Mouse (Mus musculus) forelimb bud, embryonic 11.5 days (tissue): ENCODE data around the gene Casp9.

Experiments
- DNase-seq: peaks from one replicate; pipeline ENCODE4 v3.0.0-alpha.2; 2012; ENCODE audit warnings: low read depth, low spot score

Gene Casp9

GRCm38 (mm10) chr4:141817706-141818105 is 24.3 kb downstream of the Casp9 start:
- no peak for DNase-seq

- no peak for DNase-seq
Observed at GRCm38 (mm10) chr4:141818861-141819260, 25.4 kb downstream of the Casp9 start.

- DNase-seq: no peak
Observed at GRCm38 (mm10) chr4:141819316-141819715, 25.9 kb downstream of the Casp9 start.

GRCm38 (mm10) chr4:141821178-141821577 is 27.8 kb downstream of the Casp9 start:
- DNase-seq: no peak

- DNase-seq: no peak
Observed at GRCm38 (mm10) chr4:141822089-141822488, 28.7 kb downstream of the Casp9 start.

DNA sequence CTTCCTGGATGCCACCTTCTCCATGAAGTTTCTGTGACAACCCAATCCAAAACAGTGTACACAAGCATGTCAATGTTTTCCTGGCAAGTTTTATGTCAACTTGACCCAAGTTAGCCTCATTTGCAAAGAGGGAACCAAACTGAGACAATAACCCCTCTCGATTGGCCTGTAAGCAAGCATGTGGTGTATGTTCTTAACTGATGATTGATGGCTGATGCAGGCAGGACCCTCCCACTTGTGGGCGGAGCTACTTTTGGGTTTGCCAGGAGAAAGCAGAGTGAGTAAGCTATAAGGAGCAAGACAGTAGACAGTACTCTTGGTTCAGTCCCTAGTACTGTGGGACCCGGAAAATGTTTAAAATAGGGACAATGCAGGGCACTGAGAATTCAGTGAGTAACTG is 29.6 kb downstream of the Casp9 start:
- DNase-seq: no peak

DNA sequence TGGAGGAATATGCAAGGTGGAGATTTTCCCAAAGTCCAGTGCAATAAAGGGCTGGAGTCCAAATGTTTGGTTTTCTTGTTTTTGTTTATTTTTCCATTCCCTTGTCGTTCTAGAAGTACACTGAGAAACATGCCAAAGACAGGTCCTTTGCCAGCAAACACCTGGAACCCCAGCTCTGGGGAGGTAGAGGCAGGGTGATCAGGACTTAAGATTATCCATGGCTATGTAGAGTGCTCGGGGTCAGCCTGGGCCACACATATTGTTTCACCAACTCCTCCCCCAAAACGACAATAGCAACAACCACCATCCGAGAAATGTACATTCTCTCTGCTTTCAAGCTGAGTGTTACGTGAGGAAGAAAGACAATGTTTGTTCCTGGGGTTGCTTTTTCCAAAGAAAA is 32.6 kb downstream of the Casp9 start, which contains the start of gene Cela2a:
Gene Cela2a, minus strand, starts transcription at position 101 of the 400 bp plus-strand sequence.
- no peak for DNase-seq

- no peak for DNase-seq
Observed at GRCm38 (mm10) chr4:141827401-141827800, 34.0 kb downstream of the Casp9 start.

DNA sequence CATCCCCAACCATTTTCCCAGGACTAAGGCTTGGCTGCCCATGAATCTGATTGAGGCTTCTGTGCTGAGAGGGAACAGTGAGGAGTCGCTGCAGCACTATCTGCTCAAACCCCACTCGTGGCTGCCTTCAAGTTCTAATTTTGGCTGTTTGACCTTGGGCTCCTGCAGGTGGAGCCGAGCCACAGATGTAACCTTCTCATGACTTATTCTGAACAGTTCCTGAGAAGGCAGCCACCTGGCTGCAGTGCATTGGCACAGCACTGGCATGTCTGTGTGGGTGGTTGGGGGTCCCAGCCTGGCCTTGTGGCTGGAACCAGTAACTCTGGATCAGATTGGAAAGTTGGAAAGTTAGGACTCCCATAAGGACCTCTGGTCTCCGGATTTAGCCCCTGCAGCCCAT is 34.8 kb downstream of the Casp9 start:
- no peak for DNase-seq

DNA sequence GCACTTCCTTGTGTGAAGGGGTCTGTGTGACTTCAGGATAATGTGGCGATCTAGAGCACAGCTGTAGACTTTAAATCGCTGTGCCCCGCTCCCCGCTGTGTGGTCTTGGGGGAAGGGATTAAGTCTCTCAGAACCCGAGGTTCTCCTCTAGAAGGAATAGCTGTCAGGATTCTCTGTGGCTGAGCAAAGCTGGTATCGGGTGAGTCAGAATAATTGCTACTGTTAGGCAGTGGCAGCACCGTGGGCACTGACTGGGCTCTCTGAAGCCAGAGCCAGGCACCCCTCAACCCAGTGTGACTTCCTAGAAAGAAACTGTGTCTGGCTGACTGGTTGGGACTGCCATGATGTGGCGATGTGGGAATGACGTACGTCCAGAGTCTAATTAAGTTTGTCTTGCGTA is 37.0 kb downstream of the Casp9 start:
- no peak for DNase-seq

GRCm38 (mm10) chr4:141831361-141831760 is 37.9 kb downstream of the Casp9 start:
- no peak for DNase-seq

- no peak for DNase-seq
Observed at GRCm38 (mm10) chr4:141833911-141834310, 40.5 kb downstream of the Casp9 start.

GRCm38 (mm10) chr4:141834536-141835095 is 41.2 kb downstream of the Casp9 start:
- DNase-seq: no peak

DNA sequence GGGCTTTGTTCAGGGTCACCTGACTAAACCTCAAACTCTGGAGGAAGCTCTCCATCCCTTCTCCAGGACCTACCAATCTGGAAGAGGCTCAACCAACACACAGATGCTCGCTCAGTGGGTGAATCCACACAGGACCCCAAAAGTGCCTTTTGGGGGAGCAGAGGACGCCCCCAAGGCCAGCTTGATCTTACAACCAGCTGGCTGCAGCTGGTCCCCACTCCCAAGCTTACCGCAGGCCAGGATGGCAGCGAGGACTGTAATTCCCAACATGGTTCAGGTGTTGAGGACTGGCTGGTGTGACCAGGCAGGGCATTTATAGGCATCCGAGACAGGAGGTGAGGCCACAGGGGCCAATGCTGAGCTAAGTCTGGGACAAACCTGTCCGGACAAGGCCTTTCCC is 52.6 kb downstream of the Casp9 start, which contains the start of gene Ctrc:
Gene Ctrc, minus strand, starts transcription at position 361 of the 400 bp plus-strand sequence.
- DNase-seq: no peak

- DNase-seq: peak; percentile 44
Observed at GRCm38 (mm10) chr4:141853437-141853836, 60.0 kb downstream of the Casp9 start.

GRCm38 (mm10) chr4:141857422-141857930 is 64.1 kb downstream of the Casp9 start:
- DNase-seq: peak; percentile 75

GRCm38 (mm10) chr4:141858501-141858900 is 65.1 kb downstream of the Casp9 start:
- DNase-seq: no peak

DNA sequence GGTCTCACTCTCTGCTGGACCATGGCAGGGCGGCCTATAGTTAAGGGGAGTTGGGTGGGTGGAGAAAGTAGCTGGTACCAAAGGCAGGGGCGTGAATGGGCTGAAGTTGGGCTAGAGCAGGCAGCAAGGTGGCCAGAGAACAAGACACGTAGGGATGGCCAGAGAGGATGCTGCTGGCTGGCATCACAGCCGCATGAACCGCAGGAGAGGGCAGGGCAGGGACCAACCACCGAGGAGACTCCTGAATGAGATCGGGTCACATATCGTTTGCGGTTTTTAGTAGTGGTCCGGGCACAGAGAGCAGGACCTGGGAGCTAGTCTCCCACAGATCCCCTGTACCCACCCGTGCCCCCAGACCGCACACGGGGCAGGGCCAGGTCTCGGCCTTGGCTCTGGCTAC is 65.9 kb downstream of the Casp9 start:
- no peak for DNase-seq

DNA sequence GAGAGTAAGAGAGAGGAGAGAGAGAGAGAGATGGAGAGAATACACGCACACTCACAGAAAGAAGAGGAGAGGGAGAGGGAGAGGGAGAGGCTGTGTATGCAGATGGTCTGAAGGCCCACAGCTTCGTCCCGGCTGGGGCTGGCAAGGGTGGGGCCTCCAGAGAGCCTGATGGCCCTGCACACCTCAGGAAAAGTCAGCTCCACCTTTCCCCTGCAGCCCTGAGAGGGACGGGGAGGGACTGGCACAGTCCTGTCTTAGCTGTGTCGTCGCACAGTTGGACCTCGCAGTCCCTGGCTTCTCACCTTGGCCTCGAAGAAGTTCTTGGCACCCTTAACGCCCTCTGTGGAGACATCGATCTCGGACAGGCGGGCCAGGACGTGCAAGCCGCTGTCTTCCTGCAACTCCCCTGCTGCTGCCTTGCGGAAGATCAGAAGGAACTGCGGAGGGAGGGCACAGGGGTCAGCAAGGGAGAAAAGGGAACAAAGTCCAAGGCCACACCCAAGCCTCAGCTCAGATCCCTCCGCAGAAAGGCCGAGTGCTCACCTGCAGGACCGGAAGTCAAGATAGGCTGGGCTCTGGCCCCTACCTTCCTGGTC is 66.9 kb downstream of the Casp9 start:
- DNase-seq: no peak

- no peak for DNase-seq
Observed at GRCm38 (mm10) chr4:141861591-141862295, 68.3 kb downstream of the Casp9 start.

DNA sequence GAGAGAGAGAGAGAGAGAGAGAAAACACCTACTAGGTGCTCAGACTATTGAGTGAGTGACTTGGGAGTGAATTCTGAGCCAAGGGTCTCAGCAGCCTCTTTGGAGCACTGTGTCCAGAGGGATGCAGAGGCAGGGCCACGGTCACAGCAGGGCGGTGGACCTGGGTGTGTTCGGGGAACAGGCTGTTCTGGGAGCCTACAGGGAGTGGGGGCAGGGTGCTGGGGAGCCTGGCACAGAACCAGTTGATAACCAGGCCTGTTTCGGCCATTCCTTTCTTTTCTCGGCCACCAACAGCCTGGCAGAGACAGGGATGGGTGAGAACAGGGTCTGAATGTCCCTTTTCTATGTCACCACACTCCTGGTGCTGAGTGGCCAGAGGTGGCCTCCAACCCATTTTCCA is 69.5 kb downstream of the Casp9 start:
- DNase-seq: no peak

- DNase-seq: no peak
Observed at GRCm38 (mm10) chr4:141863726-141864280, 70.4 kb downstream of the Casp9 start.
